Mouse (Mus musculus): Measurements from ENCODE around the gene Sgms1.

GRCm38 (mm10) chr19:32425856-32426255 is 36.3 kb upstream of the Sgms1 start:
- TF ChIP-seq POLR2A (IDR thresholded peaks at IDR 0.05; ENCODE audit: insufficient read length, low read depth) (no peak), MAX (IDR thresholded peaks at IDR 0.05; ENCODE audit: low read depth) (no peak), USF1 (IDR thresholded peaks at IDR 0.05; ENCODE audit: low read depth) (no peak), SRF (IDR thresholded peaks at IDR 0.05; ENCODE audit: control insufficient read depth, insufficient read length, low read depth) (no peak), E2F4 (IDR thresholded peaks at IDR 0.05; ENCODE audit: insufficient read depth) (no peak), POLR2AphosphoS2 (IDR thresholded peaks at IDR 0.05; ENCODE audit: insufficient read length, low read depth) (no peak), MYOG (IDR thresholded peaks at IDR 0.05; ENCODE audit: control insufficient read depth in 1 of 3, insufficient read depth in 1 of 3, insufficient read length in 2 of 3, low read depth in 2 of 3) (no peak), TCF12 (IDR thresholded peaks at IDR 0.05; ENCODE audit: insufficient read depth, poor library complexity, severe bottlenecking) (no peak), CEBPB (IDR thresholded peaks at IDR 0.05; ENCODE audit: insufficient read depth, poor library complexity, severe bottlenecking) (no peak), MYOD1 (IDR thresholded peaks at IDR 0.05; ENCODE audit: control insufficient read depth in 1 of 3, insufficient read length in 2 of 3, low read depth in 2 of 3) (no peak), TCF3 (IDR thresholded peaks at IDR 0.05; ENCODE audit: insufficient read length, low read depth) (no peak), REST (IDR thresholded peaks at IDR 0.05; ENCODE audit: insufficient read depth, insufficient read length) (no peak)

Measured in myocyte (in vitro differentiated cells).